Mouse (Mus musculus): ENCODE data around the gene Clstn1. TPM values are rescaled to one million over a fixed set of nuclear protein-coding genes. Genes with fewer than 3 reads are reported as not detected.
"Not testable (repeated sequence)": the region's sequence is repeated elsewhere in the genome, so short reads cannot be mapped to it uniquely, and the experiment has no call there.

Clstn1 gene
- total RNA-seq, 2 experiments from 2014 or later = 27.5 to 35.0 TPM

- peak; percentile 41 for DNase-seq (ENCODE audit: low spot score)
Measured at GRCm38 (mm10) chr4:149597641-149598208, 11.5 kb downstream of the Clstn1 start.

DNA sequence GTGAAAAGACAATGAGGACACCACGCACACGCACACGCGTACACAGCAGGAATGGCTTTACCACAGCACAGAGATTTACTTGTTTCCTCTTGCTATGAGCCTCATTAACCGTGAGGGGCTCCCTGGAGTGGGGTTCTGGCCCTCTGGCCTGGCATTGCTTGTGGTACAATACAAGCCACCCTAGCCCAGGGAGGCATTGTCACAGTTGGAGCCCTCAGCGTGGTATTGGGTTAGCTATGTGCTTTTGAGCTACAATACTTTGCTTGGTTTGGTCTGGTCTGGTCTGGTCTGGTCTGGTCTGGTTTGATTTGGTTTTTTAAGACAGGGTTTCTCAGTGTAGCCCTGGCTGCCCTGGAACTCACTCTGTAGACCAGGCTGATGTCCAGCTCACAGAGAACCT, 13.3 kb downstream of the Clstn1 start:
- DNase-seq (ENCODE audit: low spot score) = no peak

- DNase-seq (ENCODE audit: low spot score) = no peak
Measured at GRCm38 (mm10) chr4:149600130-149600529, 13.9 kb downstream of the Clstn1 start.

DNA sequence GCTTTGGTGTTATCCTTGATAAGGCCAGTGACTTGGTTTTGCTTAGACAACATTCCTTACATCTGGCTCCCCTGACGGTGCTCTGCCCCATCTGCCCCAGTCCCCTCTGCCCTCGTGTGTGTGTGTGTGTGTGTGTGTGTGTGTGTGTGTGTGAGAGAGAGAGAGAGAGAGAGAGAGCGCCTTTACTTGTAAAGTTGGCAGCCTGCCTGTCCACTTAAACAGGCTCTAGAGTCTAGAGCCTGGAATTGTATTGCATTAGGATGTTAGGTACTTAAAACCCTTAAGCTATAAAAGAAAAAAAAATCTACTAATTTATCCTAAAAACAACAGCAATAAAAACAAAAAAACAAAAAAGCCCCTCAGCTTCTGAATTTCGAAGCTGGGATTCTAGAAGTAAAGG, 15.2 kb downstream of the Clstn1 start:
- no peak for DNase-seq (ENCODE audit: low spot score)

- no peak for DNase-seq (ENCODE audit: low spot score)
Measured at GRCm38 (mm10) chr4:149602236-149602635, 16.0 kb downstream of the Clstn1 start.

- DNase-seq (ENCODE audit: low spot score) = no peak
Measured at GRCm38 (mm10) chr4:149603860-149604259, 17.6 kb downstream of the Clstn1 start.

GRCm38 (mm10) chr4:149604518-149604917, 18.2 kb downstream of the Clstn1 start:
- no peak for DNase-seq (ENCODE audit: low spot score)

DNA sequence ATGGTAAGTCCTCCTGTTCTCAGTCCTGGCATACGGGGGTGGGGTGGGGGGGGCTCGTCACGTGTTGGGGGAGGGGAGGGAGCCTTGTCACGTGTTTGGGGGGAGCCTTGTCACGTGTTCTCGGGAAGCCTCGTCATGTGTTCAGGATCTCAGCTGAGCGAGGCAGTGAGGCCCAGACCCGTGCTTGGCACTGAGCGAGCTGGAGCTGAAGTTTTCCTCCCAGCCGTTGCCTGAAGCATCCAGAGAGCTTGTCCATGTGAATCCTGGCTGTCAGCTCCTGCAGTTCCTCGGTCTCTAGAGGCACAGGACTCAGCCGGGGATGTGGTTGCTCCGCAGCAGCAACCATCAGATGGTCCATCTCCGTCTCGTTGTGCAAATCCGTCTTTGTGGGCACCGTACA, 19.8 kb downstream of the Clstn1 start:
- no peak for DNase-seq (ENCODE audit: low spot score)

DNA sequence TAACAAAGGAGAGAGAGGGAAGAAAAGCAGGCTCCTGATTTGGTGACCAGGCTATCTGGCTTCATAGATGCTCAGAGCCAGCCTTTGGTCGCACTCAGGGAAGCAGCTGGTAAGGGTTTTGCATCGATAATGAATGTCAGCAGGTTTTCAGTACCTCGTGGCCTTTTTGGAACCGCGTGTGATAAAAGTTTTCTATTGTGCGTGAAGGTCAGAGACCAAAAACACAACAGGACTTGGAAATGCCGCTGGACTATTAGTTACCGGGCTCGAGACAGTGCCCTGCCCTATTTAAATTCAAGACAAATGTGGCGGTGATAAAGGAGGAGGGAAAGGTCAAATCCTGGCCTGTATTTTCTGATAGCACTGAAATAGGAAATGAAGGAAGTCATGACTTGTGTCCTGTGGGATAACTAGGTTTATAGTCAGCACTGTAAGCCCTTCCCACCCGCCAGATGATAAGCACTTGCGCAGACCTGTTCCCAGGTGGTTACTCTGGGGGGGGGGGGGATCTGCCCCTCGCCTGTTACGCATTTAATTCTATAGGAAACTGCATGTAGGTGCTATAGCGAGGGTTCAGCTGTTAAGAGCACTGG, 20.6 kb downstream of the Clstn1 start:
- no peak for DNase-seq (ENCODE audit: low spot score)

GRCm38 (mm10) chr4:149607591-149608308, 21.5 kb downstream of the Clstn1 start:
- DNase-seq (ENCODE audit: low spot score) = no peak

- DNase-seq (ENCODE audit: low spot score) = no peak
Measured at GRCm38 (mm10) chr4:149608309-149608638, 22.0 kb downstream of the Clstn1 start.

DNA sequence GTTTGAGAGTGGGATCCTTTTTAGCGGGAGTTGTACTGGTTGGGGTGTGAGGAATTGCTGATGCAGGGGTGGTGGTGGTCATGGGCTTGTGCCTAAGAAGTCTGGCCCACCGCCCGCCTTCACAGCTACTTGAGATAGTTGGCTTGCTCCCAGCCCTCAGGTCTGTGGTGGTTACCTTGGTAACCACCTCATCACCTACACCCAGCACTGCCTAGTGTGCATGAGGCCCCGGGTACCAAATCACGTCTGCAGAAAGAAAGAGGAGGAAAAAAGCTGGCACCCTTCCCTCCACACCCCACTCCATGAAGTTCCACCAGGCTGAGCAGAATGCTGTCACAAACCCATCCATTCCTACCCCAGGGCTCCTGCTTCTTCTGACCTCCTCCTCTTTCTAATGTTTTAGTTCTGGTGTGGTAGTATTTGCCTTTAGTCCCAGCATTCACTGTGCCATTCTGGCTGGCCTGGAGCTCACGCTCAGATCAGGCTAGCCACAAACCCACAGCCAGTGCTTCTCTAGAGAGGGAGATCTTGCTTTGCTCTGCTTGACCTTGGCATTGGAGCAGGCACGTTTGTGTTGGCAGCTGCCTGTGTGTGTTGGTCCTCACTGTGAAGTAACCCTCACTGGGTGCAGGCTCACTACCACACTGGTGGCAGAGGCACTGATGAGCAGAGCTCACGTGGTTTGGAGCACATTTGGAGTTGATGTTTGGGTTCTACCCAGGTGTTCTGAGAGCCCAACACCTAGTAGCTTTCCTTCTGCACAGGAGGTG, 23.2 kb downstream of the Clstn1 start:
- DNase-seq (ENCODE audit: low spot score) = no peak

DNA sequence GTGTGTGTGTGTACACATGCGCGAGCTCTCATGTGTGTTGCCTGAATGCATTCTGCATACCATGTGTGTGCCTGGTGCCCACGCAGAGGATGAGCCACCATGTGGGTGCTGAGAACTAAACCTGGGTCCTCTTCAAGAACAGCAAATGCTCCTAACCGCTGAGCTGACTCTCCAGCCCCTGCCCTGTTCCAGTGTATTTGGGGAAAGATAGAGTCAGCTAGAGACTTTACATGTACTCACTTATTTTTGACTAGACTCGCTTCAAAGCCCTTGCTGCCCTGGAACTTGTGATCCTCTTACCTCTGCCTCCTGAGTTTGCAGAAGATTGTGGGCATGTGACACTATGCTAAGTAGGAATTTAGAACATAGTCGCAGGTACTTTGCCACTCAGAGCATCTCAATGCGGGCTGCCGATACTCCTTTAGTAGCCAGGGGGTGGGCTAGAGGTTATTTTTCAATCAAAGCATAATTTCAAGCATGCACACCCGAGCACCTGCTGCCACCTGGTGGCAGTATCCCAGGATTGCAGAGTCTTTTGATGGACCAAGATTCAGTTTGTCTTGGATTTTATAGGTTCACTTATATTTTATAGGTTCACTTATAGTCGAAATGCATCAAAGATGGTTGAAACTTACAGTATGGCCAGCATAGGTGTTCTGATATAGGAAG, 25.2 kb downstream of the Clstn1 start:
- DNase-seq (ENCODE audit: low spot score) = peak; percentile 41

DNA sequence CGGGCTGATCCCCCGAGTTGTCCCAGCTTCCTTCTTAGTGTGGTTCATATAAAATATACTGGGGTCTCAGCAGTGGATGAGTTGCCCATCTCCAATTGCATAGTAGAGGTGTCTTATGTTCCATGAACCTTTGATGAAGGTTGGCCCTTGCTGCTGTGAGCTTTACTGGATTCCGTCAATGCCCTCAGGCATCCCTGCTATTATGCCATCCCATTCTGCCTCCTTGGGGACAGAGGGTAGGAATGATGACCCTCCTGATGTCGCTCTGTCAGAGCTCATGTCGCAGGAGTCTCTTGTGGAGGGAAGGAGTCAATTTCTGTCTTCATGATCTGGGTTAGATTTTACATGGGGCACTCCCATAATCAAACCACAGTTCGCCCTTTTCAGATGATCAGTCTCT, 27.2 kb downstream of the Clstn1 start:
- not testable (repeated sequence) for DNase-seq (ENCODE audit: low spot score)

- DNase-seq (ENCODE audit: low spot score) = no peak
Measured at GRCm38 (mm10) chr4:149614869-149615268, 28.6 kb downstream of the Clstn1 start.

- DNase-seq (ENCODE audit: low spot score) = not testable (repeated sequence)
Measured at GRCm38 (mm10) chr4:149616999-149617398, 30.7 kb downstream of the Clstn1 start.

- DNase-seq (ENCODE audit: low spot score) = no peak
Measured at GRCm38 (mm10) chr4:149619988-149620387, 33.7 kb downstream of the Clstn1 start.

- no peak for DNase-seq (ENCODE audit: low spot score)
Measured at GRCm38 (mm10) chr4:149621286-149621685, 35.0 kb downstream of the Clstn1 start.

DNA sequence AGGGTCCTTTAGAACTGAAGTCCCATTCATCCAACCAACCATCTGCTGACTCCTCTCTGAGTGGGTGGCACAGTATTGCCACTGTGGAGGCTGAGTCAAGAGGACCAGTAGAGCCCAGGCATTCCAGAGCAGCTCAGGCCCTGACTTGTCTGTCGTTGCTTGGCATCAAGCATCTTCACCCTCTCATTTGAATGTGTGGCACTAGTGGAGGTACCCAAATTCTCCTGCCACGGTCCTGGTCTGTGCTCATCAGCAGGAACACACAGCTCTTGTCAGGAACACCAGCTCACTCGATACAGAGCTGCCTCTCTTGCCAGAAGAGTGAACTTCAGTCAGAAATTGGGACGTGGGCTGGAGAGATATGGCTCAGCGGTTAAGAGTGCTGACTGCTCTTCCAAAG, 37.4 kb downstream of the Clstn1 start:
- DNase-seq (ENCODE audit: low spot score) = no peak

DNA sequence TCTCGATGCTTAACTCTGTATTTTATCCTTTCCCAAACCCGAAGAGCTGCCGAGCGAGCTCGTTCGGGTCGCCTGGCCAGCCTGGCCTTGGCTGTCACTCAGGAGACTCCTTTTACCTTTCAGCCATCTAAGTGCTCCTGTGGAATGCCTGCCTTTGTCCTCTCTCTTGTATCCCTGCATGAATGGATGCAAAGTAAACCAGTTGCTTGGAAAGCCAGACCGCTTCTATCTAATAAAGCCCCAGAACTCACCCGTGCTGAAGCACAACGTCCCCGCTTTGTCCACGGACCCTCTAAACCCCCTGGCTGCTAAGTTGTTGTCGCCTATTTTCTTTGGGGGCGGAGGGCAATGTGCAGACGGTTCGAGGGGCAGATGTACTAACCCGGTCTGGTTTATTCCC, 40.5 kb downstream of the Clstn1 start:
- no peak for DNase-seq (ENCODE audit: low spot score)

DNA sequence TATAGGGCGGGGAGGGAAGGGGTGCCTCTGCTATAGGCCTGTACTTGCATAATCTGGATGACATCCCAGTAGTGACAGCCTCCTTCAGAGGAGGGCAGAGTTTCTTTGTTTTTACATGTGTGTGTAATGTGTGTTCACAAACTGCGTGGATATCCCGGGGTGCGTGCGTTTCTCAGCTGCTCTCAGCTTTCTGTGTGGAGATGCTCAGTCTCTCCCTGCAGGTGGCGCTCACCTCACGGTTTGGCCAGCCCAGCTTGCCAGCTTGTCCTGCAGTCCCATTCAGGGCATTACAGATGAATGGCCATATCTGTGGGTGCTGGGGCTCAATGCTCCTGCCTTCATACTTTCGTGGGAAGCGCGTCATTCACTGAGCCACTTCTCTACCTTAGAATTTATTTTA, 42.1 kb downstream of the Clstn1 start:
- peak; percentile 57 for DNase-seq (ENCODE audit: low spot score)

DNA sequence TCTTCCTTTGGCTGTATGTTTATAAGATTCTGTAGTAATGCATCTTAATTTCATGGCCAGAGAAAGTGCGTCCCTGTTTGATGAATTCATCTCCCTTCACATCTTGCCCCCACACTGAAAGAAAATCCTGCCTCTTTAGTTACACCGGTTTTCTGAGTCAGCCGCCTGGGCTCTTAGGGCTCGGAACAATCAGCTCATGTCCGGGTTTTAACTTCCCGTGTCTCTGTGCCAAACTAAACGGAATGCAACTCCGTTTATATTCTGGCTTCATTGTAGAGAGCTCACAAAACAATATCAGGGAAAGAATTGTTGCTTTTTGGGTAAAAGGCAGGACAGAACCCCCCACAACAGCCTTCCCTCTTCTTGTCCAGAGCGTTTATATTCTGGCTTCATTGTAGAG, 42.5 kb downstream of the Clstn1 start:
- DNase-seq (ENCODE audit: low spot score) = no peak
